Mouse (Mus musculus) megakaryocyte, embryonic 14.5 days (primary cell): ENCODE measurements around the gene Vav2.

Source experiments
- FLI1 ChIP-seq: IDR thresholded peaks from 2 replicates; pipeline ENCODE4 v1.6.1; 2012; ENCODE audit warnings: low read length, inconsistent platforms, mixed read lengths
- GATA1 ChIP-seq: IDR thresholded peaks from 3 replicates; pipeline ENCODE4 v1.6.1; 2012; ENCODE audit warnings: mixed read lengths, low read length, inconsistent platforms, borderline replicate concordance

DNA sequence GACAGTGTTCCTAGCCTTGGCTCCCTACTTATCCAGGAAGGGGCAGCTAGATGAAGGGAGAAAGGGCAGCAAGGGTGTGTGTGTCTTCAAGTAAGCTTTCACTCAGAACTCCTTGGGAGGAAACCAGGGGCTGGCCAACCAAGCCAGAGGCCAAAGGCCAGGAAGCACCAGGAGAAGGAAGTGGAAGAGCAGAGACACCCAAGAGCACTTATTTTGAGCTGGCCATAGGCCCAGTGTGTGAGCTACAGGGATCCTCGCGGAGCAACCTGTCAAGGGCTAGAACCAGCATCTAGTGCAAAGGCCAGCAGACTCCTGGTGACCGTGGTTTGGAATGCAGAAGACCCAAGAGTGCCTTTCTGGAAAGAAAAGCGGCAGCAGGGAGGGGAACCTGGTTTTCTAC, 163.8 kb downstream of the Vav2 start:
- no peak for TF ChIP-seq FLI1
- no peak for TF ChIP-seq GATA1
